Mouse (Mus musculus) embryonic facial prominence, embryonic 13.5 days (tissue): Measurements from ENCODE around the gene Camk2b. TPM values are rescaled to one million over a fixed set of nuclear protein-coding genes. Genes with fewer than 3 reads are reported as not detected.

Experiments used
- ATAC-seq: fragments of 200-750 bp; cut with Nextera tagmentation; 2 replicates; pipeline ENCODE4 v1.8.0; 2017; ENCODE audit warnings: low read depth; ENCODE audit not compliant: insufficient number of reproducible peaks, insufficient read depth, low FRiP score, low TSS enrichment
- H3K27ac ChIP-seq: fragments of 300-500 bp; sonication (generic); 2 replicates; pipeline ENCODE4 v1.5.1; 2015; ENCODE audit warnings: moderate library complexity, mild to moderate bottlenecking, inconsistent platforms
- H3K27me3 ChIP-seq: fragments of 300-500 bp; sonication (generic); 2 replicates; pipeline ENCODE4 v1.6.1; 2015; ENCODE audit warnings: mild to moderate bottlenecking, inconsistent platforms
- H3K36me3 ChIP-seq: fragments of 300-500 bp; sonication (generic); 2 replicates; pipeline ENCODE4 v1.6.1; 2015; ENCODE audit warnings: mild to moderate bottlenecking, inconsistent platforms
- H3K4me1 ChIP-seq: fragments of 300-500 bp; sonication (generic); 2 replicates; pipeline ENCODE4 v1.6.1; 2015; ENCODE audit warnings: inconsistent platforms
- H3K4me2 ChIP-seq: fragments of 300-500 bp; sonication (generic); 2 replicates; pipeline ENCODE4 v1.6.1; 2015; ENCODE audit warnings: moderate library complexity, mild to moderate bottlenecking, inconsistent platforms
- H3K4me3 ChIP-seq: fragments of 300-500 bp; sonication (generic); 2 replicates; pipeline ENCODE4 v1.5.1; 2015; ENCODE audit warnings: mild to moderate bottlenecking, inconsistent platforms
- H3K9ac ChIP-seq: fragments of 300-500 bp; sonication (generic); 2 replicates; pipeline ENCODE4 v1.6.1; 2015; ENCODE audit warnings: mild to moderate bottlenecking, inconsistent platforms
- H3K9me3 ChIP-seq: fragments of 300-500 bp; sonication (generic); 2 replicates; pipeline ENCODE4 v1.6.1; 2016; ENCODE audit warnings: inconsistent platforms
- WGBS: fragments of 180-500 bp; shearing (Covaris S2); methylation state at CpG from one replicate; pipeline ENCODE4 v1.1.7; 2015; ENCODE audit warnings: mixed read lengths; 5-methylcytosine and 5-hydroxymethylcytosine counted together
- polyA plus RNA-seq: library from polyadenylated mRNA; unstranded; fragments of >200 nt; fragmentation: Nextera tagmentation; extraction: Ambion mirVana; gene quantifications from 2 replicates; pipeline ENCODE4 v1.2.1, GENCODE M21; 2015

Gene Camk2b
- polyA plus RNA-seq, 1 experiment from 2014 or later = 2.5 TPM

DNA sequence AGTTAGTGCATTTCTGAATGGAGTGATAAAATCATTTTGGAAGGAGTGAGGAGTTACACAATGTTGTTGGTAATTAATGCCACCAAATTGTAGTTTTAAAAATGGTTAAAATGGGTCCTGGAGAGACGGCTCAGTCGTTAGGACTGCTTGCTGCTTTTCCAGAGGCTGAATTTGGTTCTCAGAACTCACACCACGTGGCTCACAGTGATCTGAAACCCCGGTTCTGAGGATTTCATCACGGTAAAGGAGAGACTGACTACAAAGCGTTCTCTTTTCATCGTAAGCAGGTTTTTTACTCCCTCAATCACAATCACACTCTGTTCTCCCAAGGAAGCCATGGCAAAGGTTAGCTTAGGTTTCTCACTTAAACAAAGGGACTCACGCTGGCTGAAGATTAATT is 141.5 kb downstream of the Camk2b start:
- WGBS = 42% methylated on average over 8 of the region's 8 CpGs
- ATAC-seq = no peak
- H3K4me1 ChIP-seq = no peaks in the 10 kb centered on the region

GRCm38 (mm10) chr11:5920323-5920960 is 145.7 kb downstream of the Camk2b start:
- Histone ChIP-seq H3K4me2 (peak overlapping the region; percentile 9; the same call in 1 of the 2 replicates), H3K36me3 (no peaks in the 10 kb centered on the region), H3K4me3 (no peak overlapping the region), H3K4me1 (0 out of 2 replicates have a peak, but pooled peaks cover 3% of the 10 kb centered on the region), H3K27ac (no peak overlapping the region), H3K27me3 (no peaks in the 10 kb centered on the region), H3K9me3 (no peaks in the 10 kb centered on the region; the same call in 1 of the 2 replicates), H3K9ac (no peak overlapping the region)
- ATAC-seq = no peak
- WGBS = 35% methylated on average over 17 of the region's 17 CpGs

More for the DNA sequence above, 141.5 kb downstream of the Camk2b start:
- Histone ChIP-seq H3K4me2 (no peak overlapping the region), H3K4me3 (no peak overlapping the region), H3K27ac (no peak overlapping the region), H3K9me3 (peaks cover 4% of the 10 kb centered on the region; the same call in 1 of the 2 replicates), H3K36me3 (no peaks in the 10 kb centered on the region), H3K27me3 (no peaks in the 10 kb centered on the region), H3K9ac (no peak overlapping the region)

Other genes starting within 250 kb of the Camk2b start
- gene Polm, start 228.3 kb downstream of the Camk2b start, polyA plus RNA-seq = 11.4 and 13.6 TPM in 2 replicates
- 32.9 and 38.7 TPM in 2 replicates for gene Aebp1, start 204.4 kb downstream of the Camk2b start, polyA plus RNA-seq
- 110 and 138 TPM in 2 replicates for gene Pold2, start 188.1 kb downstream of the Camk2b start, polyA plus RNA-seq
- gene Myl7, start 167.6 kb downstream of the Camk2b start, polyA plus RNA-seq = 1.3 and 10.3 TPM in 2 replicates
- gene Gck, start 116.3 kb downstream of the Camk2b start, polyA plus RNA-seq = 2.1 and 2.4 TPM in 2 replicates
- 58.7 and 66.0 TPM in 2 replicates for gene Ykt6, start 110.7 kb downstream of the Camk2b start, polyA plus RNA-seq
- 0.18 and 0.38 TPM in 2 replicates for gene A730071L15Rik, start 133.7 kb upstream of the Camk2b start, polyA plus RNA-seq
- gene Nudcd3, start 134.1 kb upstream of the Camk2b start, polyA plus RNA-seq = 42.6 and 44.4 TPM in 2 replicates
- gene Npc1l1, start 163.8 kb upstream of the Camk2b start, polyA plus RNA-seq = 0.04 and 0.48 TPM in 2 replicates
- 88.1 and 97.2 TPM in 2 replicates for gene Ddx56, start 201.4 kb upstream of the Camk2b start, polyA plus RNA-seq
- gene Tmed4, start 208.5 kb upstream of the Camk2b start, polyA plus RNA-seq = 97.1 and 112 TPM in 2 replicates
- gene Ogdh, start 225.3 kb upstream of the Camk2b start, polyA plus RNA-seq = 85.2 and 89.2 TPM in 2 replicates